Mouse (Mus musculus) heart, embryonic 13.5 days (tissue): Measurements from ENCODE around the gene Polr2a. TPM values are rescaled to one million over a fixed set of nuclear protein-coding genes. Genes with fewer than 3 reads are reported as not detected.

Experiments used
- ATAC-seq: fragments of 200-750 bp; cut with Nextera tagmentation; 2 replicates; pipeline ENCODE4 v1.8.0; 2017; ENCODE audit warnings: moderate TSS enrichment; ENCODE audit not compliant: insufficient number of reproducible peaks, low FRiP score, low TSS enrichment; ENCODE audit errors: extremely low read depth
- H3K27ac ChIP-seq: fragments of 300-500 bp; sonication (generic); replicated peaks from 2 replicates; pipeline ENCODE4 v1.5.1; 2015; ENCODE audit warnings: moderate library complexity, mild to moderate bottlenecking, inconsistent platforms
- H3K27me3 ChIP-seq: fragments of 300-500 bp; sonication (generic); replicated peaks from 2 replicates; pipeline ENCODE4 v1.6.1; 2015; ENCODE audit warnings: mild to moderate bottlenecking, inconsistent platforms
- H3K36me3 ChIP-seq: fragments of 300-500 bp; sonication (generic); 2 replicates; pipeline ENCODE4 v1.6.1; 2015; ENCODE audit warnings: mild to moderate bottlenecking, inconsistent platforms
- H3K4me1 ChIP-seq: fragments of 300-500 bp; sonication (generic); 2 replicates; pipeline ENCODE4 v1.6.1; 2015; ENCODE audit warnings: inconsistent platforms
- H3K4me2 ChIP-seq: fragments of 300-500 bp; sonication (generic); 2 replicates; pipeline ENCODE4 v1.6.1; 2015; ENCODE audit warnings: inconsistent platforms, mild to moderate bottlenecking, moderate library complexity
- H3K4me3 ChIP-seq: fragments of 300-500 bp; sonication (generic); 2 replicates; pipeline ENCODE4 v1.5.1; 2015; ENCODE audit warnings: moderate library complexity, mild to moderate bottlenecking, inconsistent platforms
- H3K9ac ChIP-seq: fragments of 300-500 bp; sonication (generic); 2 replicates; pipeline ENCODE4 v1.6.1; 2015; ENCODE audit warnings: inconsistent platforms, mild to moderate bottlenecking, moderate library complexity
- H3K9me3 ChIP-seq: fragments of 300-500 bp; sonication (generic); 2 replicates; pipeline ENCODE4 v1.6.1; 2016; ENCODE audit warnings: inconsistent platforms
- WGBS: fragments of 180-500 bp; shearing (Covaris S2); methylation state at CpG from one replicate; pipeline ENCODE4 v1.1.7; 2015; ENCODE audit warnings: mixed read lengths; 5-methylcytosine and 5-hydroxymethylcytosine counted together
- polyA plus RNA-seq: library from polyadenylated mRNA; unstranded; fragments of >200 nt; fragmentation: Nextera tagmentation; extraction: Ambion mirVana; gene quantifications from 2 replicates; pipeline ENCODE4 v1.2.1, GENCODE M21; 2015

The Polr2a gene
- polyA plus RNA-seq, 1 experiment from 2014 or later: 19.1 TPM

DNA sequence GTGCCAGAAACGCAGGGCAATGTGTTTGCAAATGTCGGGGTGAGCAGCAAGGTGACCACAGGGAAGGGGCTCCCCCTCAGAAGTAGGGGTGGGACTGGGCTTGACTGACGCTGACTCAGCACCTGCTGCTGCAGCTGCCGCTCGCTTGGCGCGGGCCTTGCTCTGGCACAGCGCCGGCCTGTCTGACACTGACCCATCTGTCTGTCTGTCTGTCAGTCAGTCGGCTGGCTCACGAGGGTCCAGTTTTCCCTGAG is 41.6 kb upstream of the Polr2a start:
- H3K36me3 ChIP-seq: no peaks in the 10 kb centered on the region
- no peaks in the 10 kb centered on the region for H3K9me3 ChIP-seq
- no peak for ATAC-seq
- H3K27ac ChIP-seq: peak overlapping the region; percentile 78
- H3K4me2 ChIP-seq: peak overlapping the region; percentile 82
- H3K4me3 ChIP-seq: peak overlapping the region; percentile 67
- WGBS: 2% methylated on average over 11 of the region's 11 CpGs
- peak overlapping the region; percentile 87 for H3K9ac ChIP-seq
- peaks cover 72% of the 10 kb centered on the region for H3K27me3 ChIP-seq
- H3K4me1 ChIP-seq: peaks cover 69% of the 10 kb centered on the region

- 25% methylated on average over 12 of the region's 12 CpGs for WGBS
- H3K4me3 ChIP-seq: peak overlapping the region; percentile 67
- H3K36me3 ChIP-seq: no peaks in the 10 kb centered on the region
- peaks cover 67% of the 10 kb centered on the region for H3K4me1 ChIP-seq
- H3K9ac ChIP-seq: peak overlapping the region; percentile 87
- H3K9me3 ChIP-seq: no peaks in the 10 kb centered on the region
- peak overlapping the region; percentile 82 for H3K4me2 ChIP-seq
- peaks cover 68% of the 10 kb centered on the region for H3K27me3 ChIP-seq
- no peak overlapping the region for H3K27ac ChIP-seq
- no peak for ATAC-seq
Measured at GRCm38 (mm10) chr11:69799394-69800137, 41.1 kb upstream of the Polr2a start.

DNA sequence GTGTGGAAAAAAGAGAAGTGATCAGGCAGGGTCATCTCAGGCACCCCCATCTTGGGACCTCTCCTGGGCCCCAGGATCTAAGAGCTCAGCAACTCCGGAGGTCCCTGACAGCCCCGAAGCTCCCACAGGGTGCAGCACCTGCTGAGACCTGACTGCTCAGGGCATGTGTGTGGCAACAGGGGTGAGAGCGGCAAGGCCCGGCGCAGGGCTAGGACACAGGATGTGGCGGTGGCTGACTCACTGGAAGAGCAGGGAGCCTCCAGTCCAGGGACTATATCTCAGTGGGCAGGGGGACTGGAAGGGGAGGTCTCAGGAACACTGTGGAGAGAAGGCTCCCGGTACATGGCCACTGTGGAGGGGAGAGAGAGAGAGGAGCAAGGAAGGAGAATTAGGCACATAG is 39.5 kb upstream of the Polr2a start:
- no peak overlapping the region for H3K4me2 ChIP-seq
- no peaks in the 10 kb centered on the region for H3K36me3 ChIP-seq
- WGBS: 66% methylated on average over 7 of the region's 7 CpGs
- H3K27me3 ChIP-seq: peaks cover 62% of the 10 kb centered on the region
- H3K9me3 ChIP-seq: no peaks in the 10 kb centered on the region
- H3K4me3 ChIP-seq: no peak overlapping the region
- H3K27ac ChIP-seq: no peak overlapping the region
- H3K9ac ChIP-seq: no peak overlapping the region
- ATAC-seq: no peak
- peaks cover 53% of the 10 kb centered on the region for H3K4me1 ChIP-seq

GRCm38 (mm10) chr11:69795983-69796435 is 37.6 kb upstream of the Polr2a start:
- Histone ChIP-seq H3K9ac (peak overlapping the region; percentile 80), H3K4me2 (peak overlapping the region; percentile 99), H3K27ac (no peak overlapping the region), H3K4me3 (peak overlapping the region; percentile 64), H3K27me3 (peaks cover 45% of the 10 kb centered on the region), H3K9me3 (no peaks in the 10 kb centered on the region), H3K4me1 (peaks cover 38% of the 10 kb centered on the region), H3K36me3 (no peaks in the 10 kb centered on the region)
- 4% methylated on average over 13 of the region's 13 CpGs for WGBS
- ATAC-seq: no peak

DNA sequence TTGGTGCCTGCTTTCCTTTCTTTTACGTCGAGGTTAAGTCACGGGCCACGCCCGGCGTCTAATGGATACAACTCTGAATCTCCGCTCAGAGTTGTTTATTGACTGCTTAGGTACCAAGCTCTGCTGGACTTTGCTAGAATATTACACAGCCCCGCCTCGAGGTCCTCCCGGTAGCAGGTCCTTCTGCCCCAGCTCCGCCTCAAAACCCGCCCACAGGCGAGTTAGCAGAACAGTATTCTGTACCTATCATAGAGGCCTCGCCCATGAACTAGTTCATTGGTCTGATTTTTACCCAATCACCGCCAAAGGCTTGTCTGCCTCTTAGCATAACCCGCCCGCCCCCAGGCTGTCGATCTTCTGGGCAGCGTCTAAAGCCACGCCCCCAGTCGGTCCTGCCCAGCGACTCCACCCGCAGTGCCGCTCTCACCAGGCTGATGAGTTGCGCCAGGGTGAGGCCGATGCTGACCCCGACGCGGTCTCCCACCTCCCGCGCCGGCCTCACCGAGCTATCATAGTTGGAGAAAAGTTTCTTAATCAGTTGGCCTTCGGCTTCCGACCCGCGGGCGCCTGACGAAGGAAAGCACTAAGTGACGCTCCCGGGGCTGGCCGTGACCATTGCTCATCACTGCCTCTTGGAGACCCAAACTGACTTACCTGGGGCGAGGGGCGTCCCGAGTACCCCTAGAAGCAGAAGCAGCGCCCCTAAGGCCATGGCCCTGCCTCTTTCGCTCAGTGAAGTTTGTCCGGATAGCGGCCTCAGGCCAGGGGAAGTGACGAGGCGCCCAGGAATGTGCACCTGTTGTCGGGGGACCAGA is 36.9 kb upstream of the Polr2a start, which contains the start of gene Chrnb1:
Chrnb1 (minus strand) TSS at position 776 of the 815 bp plus-strand sequence.
- peak; percentile 97 for ATAC-seq
- H3K4me2 ChIP-seq: peak within 1 kb of the TSS; percentile 99
- H3K4me3 ChIP-seq: peak within 1 kb of the TSS; percentile 64
- H3K27ac ChIP-seq: peak within 1 kb of the TSS; percentile 57
- H3K36me3 ChIP-seq: no peaks in the 10 kb centered on the region
- H3K27me3 ChIP-seq: peaks cover 40% of the 10 kb centered on the region
- no peaks in the 10 kb centered on the region for H3K9me3 ChIP-seq
- peaks cover 32% of the 10 kb centered on the region for H3K4me1 ChIP-seq
- peak within 1 kb of the TSS; percentile 80 for H3K9ac ChIP-seq
- WGBS: 1% methylated on average over 52 of the region's 52 CpGs

DNA sequence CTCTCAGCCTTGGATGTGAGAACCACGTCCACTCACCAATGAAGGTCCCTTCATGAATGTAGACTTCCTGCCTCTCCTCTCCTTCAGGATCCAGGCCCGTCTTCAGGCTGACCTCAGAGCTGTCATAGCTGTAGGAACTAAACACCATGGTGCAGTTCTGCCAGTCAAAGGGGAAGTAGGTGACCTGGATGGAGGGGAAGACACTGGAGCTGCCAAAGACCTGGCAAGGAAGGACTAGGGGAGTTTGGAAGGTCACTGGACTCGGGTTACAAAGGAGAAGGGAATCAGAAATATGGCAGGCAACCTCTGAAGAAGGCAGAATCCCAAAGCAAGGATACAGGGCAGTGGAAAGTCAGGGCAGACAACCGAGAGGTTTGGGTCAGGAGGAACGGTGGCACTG is 35.0 kb upstream of the Polr2a start:
- Histone ChIP-seq H3K36me3 (no peaks in the 10 kb centered on the region), H3K27ac (no peak overlapping the region), H3K9ac (no peak overlapping the region), H3K27me3 (peaks cover 28% of the 10 kb centered on the region), H3K4me2 (no peak overlapping the region), H3K9me3 (no peaks in the 10 kb centered on the region), H3K4me3 (no peak overlapping the region), H3K4me1 (peaks cover 21% of the 10 kb centered on the region)
- WGBS: 61% methylated on average over 5 of the region's 5 CpGs
- no peak for ATAC-seq

DNA sequence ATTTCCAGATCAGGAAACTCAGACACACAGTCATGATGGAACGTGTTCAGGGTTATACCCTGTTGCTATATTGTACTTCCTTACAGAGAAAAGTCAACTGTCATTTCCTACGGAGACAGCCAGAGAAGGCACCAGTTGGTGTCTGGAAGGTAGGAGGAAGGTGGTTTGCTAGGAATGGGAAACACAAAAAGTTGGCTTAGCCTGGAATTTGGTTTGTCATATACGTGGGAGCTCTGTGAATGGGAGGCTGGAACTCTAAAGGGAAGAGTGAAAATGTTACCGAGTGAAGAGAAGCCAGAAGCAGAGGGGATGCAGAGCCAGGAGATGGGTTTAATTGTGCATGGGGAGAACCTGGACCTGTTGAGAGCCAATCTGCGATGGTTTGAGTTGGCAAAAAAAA is 33.0 kb upstream of the Polr2a start:
- H3K4me3 ChIP-seq: no peak overlapping the region
- WGBS: 70% methylated on average over 5 of the region's 5 CpGs
- no peak overlapping the region for H3K9ac ChIP-seq
- H3K36me3 ChIP-seq: no peaks in the 10 kb centered on the region
- no peak for ATAC-seq
- no peaks in the 10 kb centered on the region for H3K9me3 ChIP-seq
- H3K27ac ChIP-seq: no peak overlapping the region
- H3K27me3 ChIP-seq: peaks cover 11% of the 10 kb centered on the region
- peaks cover 21% of the 10 kb centered on the region for H3K4me1 ChIP-seq
- no peak overlapping the region for H3K4me2 ChIP-seq

DNA sequence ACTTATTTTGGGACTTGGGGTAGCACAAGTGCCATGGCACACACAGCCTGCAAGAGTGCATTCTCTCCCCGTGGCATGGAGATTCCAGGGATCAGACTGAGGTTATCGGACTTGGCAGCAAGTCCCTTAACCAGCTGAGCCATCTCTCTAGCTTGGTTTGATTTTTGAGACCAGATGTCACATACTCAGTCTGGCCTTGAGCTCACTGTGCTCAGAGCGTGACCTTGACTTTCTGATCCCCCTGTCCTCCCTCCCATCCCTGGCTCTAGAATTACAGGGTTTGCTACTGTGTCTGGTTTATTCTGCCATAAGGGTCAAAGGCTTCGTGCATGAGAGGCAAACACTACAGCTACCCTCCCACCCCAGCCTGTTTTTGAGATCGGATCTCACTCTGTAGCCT is 31.0 kb upstream of the Polr2a start:
- no peak for ATAC-seq
- no peaks in the 10 kb centered on the region for H3K9me3 ChIP-seq
- no peak overlapping the region for H3K4me2 ChIP-seq
- 45% methylated on average over 5 of the region's 5 CpGs for WGBS
- H3K36me3 ChIP-seq: no peaks in the 10 kb centered on the region
- no peak overlapping the region for H3K9ac ChIP-seq
- H3K4me1 ChIP-seq: peaks cover 18% of the 10 kb centered on the region; the same call in 1 of the 2 replicates
- no peak overlapping the region for H3K27ac ChIP-seq
- H3K4me3 ChIP-seq: no peak overlapping the region
- H3K27me3 ChIP-seq: peaks cover 8% of the 10 kb centered on the region; the same call in 1 of the 2 replicates

- no peak overlapping the region for H3K4me3 ChIP-seq
- H3K4me1 ChIP-seq: peaks cover 20% of the 10 kb centered on the region; the same call in 1 of the 2 replicates
- ATAC-seq: no peak
- no peaks in the 10 kb centered on the region for H3K27me3 ChIP-seq
- no peaks in the 10 kb centered on the region for H3K36me3 ChIP-seq
- H3K9ac ChIP-seq: no peak overlapping the region
- H3K4me2 ChIP-seq: no peak overlapping the region
- WGBS: 85% methylated on average over 5 of the region's 5 CpGs
- H3K27ac ChIP-seq: no peak overlapping the region
- no peaks in the 10 kb centered on the region for H3K9me3 ChIP-seq
Measured at GRCm38 (mm10) chr11:69787306-69787705, 28.9 kb upstream of the Polr2a start.

DNA sequence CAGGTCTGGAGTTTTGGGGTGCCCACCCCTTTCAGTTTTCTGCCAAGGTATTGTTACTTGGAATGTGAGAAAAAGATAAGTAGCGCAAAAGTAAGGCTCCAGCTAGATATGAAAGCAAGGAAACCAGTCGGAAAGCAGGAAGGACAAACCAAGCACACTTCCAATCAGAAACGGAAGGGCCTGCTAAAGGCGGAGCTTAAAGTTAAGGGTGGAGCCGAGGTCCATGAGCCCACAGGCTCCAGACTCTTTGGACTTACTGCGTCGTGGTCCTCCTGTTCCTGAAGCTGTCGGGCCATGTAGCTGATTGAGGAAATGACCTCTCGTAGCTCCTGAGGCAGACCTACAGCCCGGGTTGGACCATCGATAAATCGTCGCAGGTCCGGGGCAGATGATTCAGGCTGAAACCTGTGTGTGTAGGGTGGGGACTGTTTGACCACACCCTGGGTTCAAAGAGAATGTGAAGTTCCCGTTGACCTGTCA is 26.4 kb upstream of the Polr2a start:
- ATAC-seq: no peak
- Histone ChIP-seq H3K27me3 (0 out of 2 replicates have a peak, but pooled peaks cover 6% of the 10 kb centered on the region), H3K4me1 (0 out of 2 replicates have a peak, but pooled peaks cover 16% of the 10 kb centered on the region), H3K9me3 (no peaks in the 10 kb centered on the region), H3K4me3 (peak overlapping the region; percentile 28), H3K27ac (no peak overlapping the region), H3K4me2 (peak overlapping the region; percentile 58), H3K9ac (peak overlapping the region; percentile 33; the same call in 1 of the 2 replicates), H3K36me3 (no peaks in the 10 kb centered on the region)
- WGBS: 24% methylated on average over 15 of the region's 15 CpGs

- 40% methylated on average over 4 of the region's 4 CpGs for WGBS
Measured at GRCm38 (mm10) chr11:69781828-69782227, 23.4 kb upstream of the Polr2a start.

More at GRCm38 (mm10) chr11:69781828-69782227, 23.4 kb upstream of the Polr2a start:
- no peaks in the 10 kb centered on the region for H3K9me3 ChIP-seq
- ATAC-seq: no peak
- H3K4me2 ChIP-seq: no peak overlapping the region
- H3K36me3 ChIP-seq: peaks cover 18% of the 10 kb centered on the region
- H3K27me3 ChIP-seq: peaks cover 11% of the 10 kb centered on the region; the same call in 1 of the 2 replicates
- no peak overlapping the region for H3K4me3 ChIP-seq
- no peak overlapping the region for H3K27ac ChIP-seq
- no peak overlapping the region for H3K9ac ChIP-seq
- peaks cover 32% of the 10 kb centered on the region for H3K4me1 ChIP-seq
